Mouse (Mus musculus) CH12.LX (cell line): ENCODE measurements around the gene Tarbp1.

ENCODE experiments used
- MAFK ChIP-seq: IDR thresholded peaks from 2 replicates; pipeline ENCODE4 v1.6.1; 2011; ENCODE audit warnings: low read length, improper control_type of control experiment; ENCODE audit not compliant: insufficient replicate concordance
- POLR2A ChIP-seq: IDR thresholded peaks from 2 replicates; pipeline ENCODE4 v1.6.1; 2011; ENCODE audit warnings: low read depth, mild to moderate bottlenecking, improper control_type of control experiment, low read length
- ZC3H11A ChIP-seq: IDR thresholded peaks from 2 replicates; pipeline ENCODE4 v1.6.1; 2012; ENCODE audit warnings: low read depth, mild to moderate bottlenecking, inconsistent platforms, low read length, improper control_type of control experiment

- TF ChIP-seq ZC3H11A (no peak), MAFK (no peak), POLR2A (no peak)
Measured at GRCm38 (mm10) chr8:126514011-126514964, 39.4 kb upstream of the Tarbp1 start.
